Mouse (Mus musculus) liver, embryonic 14.5 days (tissue): ENCODE measurements around the gene Nme3.

ENCODE experiments used
- CTCF ChIP-seq: IDR thresholded peaks from 2 replicates; pipeline ENCODE4 v1.5.1; 2016; ENCODE audit warnings: antibody characterized with exemption, low read depth, control low read depth
- EP300 ChIP-seq: IDR thresholded peaks from 2 replicates; pipeline ENCODE4 v1.6.1; 2016; ENCODE audit warnings: antibody characterized with exemption, low read depth

DNA sequence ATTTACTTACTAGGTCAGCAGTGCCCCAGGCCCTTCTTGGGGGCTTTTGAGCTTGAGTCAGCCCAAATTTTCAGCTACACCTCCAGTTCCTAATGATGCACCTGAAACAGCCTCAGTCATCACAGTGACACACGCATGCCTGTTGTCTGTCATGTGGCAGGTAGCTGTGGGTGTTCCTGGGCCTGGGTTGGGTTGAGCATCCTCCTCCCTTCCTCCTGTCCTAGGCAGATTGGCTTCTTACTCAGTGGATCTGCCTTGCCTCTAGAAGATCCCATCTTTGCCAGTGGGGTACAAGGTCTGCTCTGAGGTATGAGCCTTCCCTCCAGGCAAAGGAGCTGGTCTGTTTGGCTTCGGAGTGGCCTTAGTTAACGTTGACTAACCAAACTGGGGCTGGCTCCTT is 7.4 kb upstream of the Nme3 start:
- TF ChIP-seq CTCF: no peak
- no peak for TF ChIP-seq EP300
